Mouse (Mus musculus) liver, embryonic 11.5 days (tissue): Measurements from ENCODE around the gene Slc30a6. TPM values are rescaled to one million over a fixed set of nuclear protein-coding genes. Genes with fewer than 3 reads are reported as not detected.

Source experiments
- ATAC-seq: fragments of 200-750 bp; cut with Nextera tagmentation; replicated peaks from 2 replicates; pipeline ENCODE4 v1.8.0; 2017; ENCODE audit warnings: moderate number of reproducible peaks, mild to moderate bottlenecking, moderate TSS enrichment, moderate library complexity; ENCODE audit not compliant: low FRiP score
- DNase-seq: peaks from one replicate; pipeline ENCODE4 v3.0.0-alpha.2; 2017; ENCODE audit warnings: low spot score
- H3K27ac ChIP-seq: fragments of 300-500 bp; sonication (generic); 2 replicates; pipeline ENCODE4 v1.5.1; 2014; ENCODE audit warnings: mild to moderate bottlenecking, low read depth, low read length, control low read depth
- H3K27me3 ChIP-seq: fragments of 300-500 bp; sonication (generic); replicated peaks from 2 replicates; pipeline ENCODE4 v1.6.1; 2014; ENCODE audit warnings: low read length, mixed read lengths; ENCODE audit not compliant: control insufficient read depth, insufficient read depth
- H3K36me3 ChIP-seq: fragments of 300-500 bp; sonication (generic); 2 replicates; pipeline ENCODE4 v1.6.1; 2014; ENCODE audit warnings: mild to moderate bottlenecking, low read length, moderate library complexity, mixed read lengths; ENCODE audit not compliant: control insufficient read depth, insufficient read depth
- H3K4me1 ChIP-seq: fragments of 300-500 bp; sonication (generic); replicated peaks from 2 replicates; pipeline ENCODE4 v1.6.1; 2014; ENCODE audit warnings: low read length, mixed read lengths; ENCODE audit not compliant: control insufficient read depth, insufficient read depth
- H3K4me2 ChIP-seq: fragments of 300-500 bp; sonication (generic); 2 replicates; pipeline ENCODE4 v1.6.1; 2014; ENCODE audit warnings: mild to moderate bottlenecking, control low read depth, moderate library complexity
- H3K4me3 ChIP-seq: fragments of 300-500 bp; sonication (generic); 2 replicates; pipeline ENCODE4 v1.5.1; 2014; ENCODE audit warnings: low read depth, low read length, control low read depth
- H3K9ac ChIP-seq: fragments of 300-500 bp; sonication (generic); 2 replicates; pipeline ENCODE4 v1.6.1; 2014; ENCODE audit warnings: low read depth, low read length, control low read depth
- H3K9me3 ChIP-seq: fragments of 300-500 bp; sonication (generic); 2 replicates; pipeline ENCODE4 v1.6.1; 2016; ENCODE audit warnings: low read length, inconsistent platforms, mixed read lengths; ENCODE audit not compliant: control insufficient read depth
- WGBS: fragments of 180-500 bp; shearing (Covaris S2); extraction: QIAGEN DNeasy Blood & Tissue Kit; methylation state at CpG from one replicate; pipeline ENCODE4 v1.1.7; 2014; 5-methylcytosine and 5-hydroxymethylcytosine counted together
- polyA plus RNA-seq: library from polyadenylated mRNA; unstranded; fragments of >200 nt; fragmentation: Nextera tagmentation; extraction: Ambion mirVana; gene quantifications from 2 replicates; pipeline ENCODE4 v1.2.1, GENCODE M21; 2014

Gene Slc30a6
- polyA plus RNA-seq, 1 experiment from 2014 or later: 35.1 TPM

GRCm38 (mm10) chr17:74430074-74430473, 34.7 kb downstream of the Slc30a6 start:
- no peaks in the 10 kb centered on the region for H3K9me3 ChIP-seq
- 79% methylated on average over 8 of the region's 8 CpGs for WGBS
- no peak overlapping the region for H3K9ac ChIP-seq
- H3K4me2 ChIP-seq: no peak overlapping the region
- no peak overlapping the region for H3K4me3 ChIP-seq
- no peak overlapping the region for H3K27ac ChIP-seq
- peaks cover 3% of the 10 kb centered on the region for H3K36me3 ChIP-seq
- DNase-seq: no peak
- H3K27me3 ChIP-seq: no peaks in the 10 kb centered on the region
- ATAC-seq: no peak
- no peaks in the 10 kb centered on the region for H3K4me1 ChIP-seq

GRCm38 (mm10) chr17:74431481-74431880, 36.1 kb downstream of the Slc30a6 start:
- no peak overlapping the region for H3K4me3 ChIP-seq
- no peak overlapping the region for H3K9ac ChIP-seq
- H3K9me3 ChIP-seq: no peaks in the 10 kb centered on the region
- ATAC-seq (0 out of 2 replicates have a peak, but pooled peaks have one; percentile 23), DNase-seq (no peak)
- H3K4me1 ChIP-seq: no peaks in the 10 kb centered on the region
- H3K27me3 ChIP-seq: no peaks in the 10 kb centered on the region
- H3K27ac ChIP-seq: no peak overlapping the region
- peaks cover 3% of the 10 kb centered on the region for H3K36me3 ChIP-seq
- 70% methylated on average over 11 of the region's 13 CpGs for WGBS
- H3K4me2 ChIP-seq: no peak overlapping the region

GRCm38 (mm10) chr17:74432631-74433030, 37.2 kb downstream of the Slc30a6 start:
- Histone ChIP-seq H3K27ac (no peak overlapping the region), H3K4me2 (no peak overlapping the region), H3K4me3 (no peak overlapping the region), H3K9me3 (no peaks in the 10 kb centered on the region), H3K9ac (no peak overlapping the region), H3K4me1 (no peaks in the 10 kb centered on the region), H3K36me3 (no peaks in the 10 kb centered on the region), H3K27me3 (no peaks in the 10 kb centered on the region)
- ATAC-seq (no peak), DNase-seq (no peak)
- 83% methylated on average over 5 of the region's 5 CpGs for WGBS

GRCm38 (mm10) chr17:74437762-74438161, 42.4 kb downstream of the Slc30a6 start:
- Histone ChIP-seq H3K9me3 (no peaks in the 10 kb centered on the region), H3K4me2 (no peak overlapping the region), H3K36me3 (no peaks in the 10 kb centered on the region), H3K27ac (no peak overlapping the region), H3K9ac (no peak overlapping the region), H3K4me1 (no peaks in the 10 kb centered on the region), H3K27me3 (no peaks in the 10 kb centered on the region), H3K4me3 (no peak overlapping the region)
- WGBS: 88% methylated on average over 9 of the region's 9 CpGs
- DNase-seq (no peak), ATAC-seq (no peak)

- ATAC-seq (no peak), DNase-seq (no peak)
- no peaks in the 10 kb centered on the region for H3K27me3 ChIP-seq
- no peak overlapping the region for H3K4me2 ChIP-seq
- WGBS: 44% methylated on average over 5 of the region's 5 CpGs
- H3K4me1 ChIP-seq: no peaks in the 10 kb centered on the region
- no peaks in the 10 kb centered on the region for H3K36me3 ChIP-seq
- H3K9me3 ChIP-seq: no peaks in the 10 kb centered on the region
- H3K4me3 ChIP-seq: no peak overlapping the region
- H3K9ac ChIP-seq: no peak overlapping the region
- H3K27ac ChIP-seq: no peak overlapping the region
Measured at GRCm38 (mm10) chr17:74440486-74440885, 45.1 kb downstream of the Slc30a6 start.

- H3K4me2 ChIP-seq: no peak overlapping the region
- H3K4me3 ChIP-seq: no peak overlapping the region
- WGBS: 86% methylated on average over 10 of the region's 10 CpGs
- no peaks in the 10 kb centered on the region for H3K27me3 ChIP-seq
- ATAC-seq (no peak), DNase-seq (no peak)
- H3K27ac ChIP-seq: no peak overlapping the region
- H3K4me1 ChIP-seq: no peaks in the 10 kb centered on the region
- no peaks in the 10 kb centered on the region for H3K36me3 ChIP-seq
- H3K9me3 ChIP-seq: no peaks in the 10 kb centered on the region
- H3K9ac ChIP-seq: no peak overlapping the region
Measured at GRCm38 (mm10) chr17:74449776-74450175, 54.4 kb downstream of the Slc30a6 start.

- Histone ChIP-seq H3K9me3 (no peaks in the 10 kb centered on the region), H3K4me2 (no peak overlapping the region), H3K4me3 (no peak overlapping the region), H3K4me1 (no peaks in the 10 kb centered on the region), H3K9ac (no peak overlapping the region), H3K27ac (no peak overlapping the region), H3K36me3 (no peaks in the 10 kb centered on the region), H3K27me3 (no peaks in the 10 kb centered on the region)
- ATAC-seq (no peak), DNase-seq (no peak)
- 59% methylated on average over 3 of the region's 3 CpGs for WGBS
Measured at GRCm38 (mm10) chr17:74453928-74454327, 58.5 kb downstream of the Slc30a6 start.

- DNase-seq (no peak), ATAC-seq (no peak)
- H3K4me2 ChIP-seq: no peak overlapping the region
- no peak overlapping the region for H3K9ac ChIP-seq
- no peak overlapping the region for H3K27ac ChIP-seq
- H3K4me1 ChIP-seq: no peaks in the 10 kb centered on the region
- no peak overlapping the region for H3K4me3 ChIP-seq
- WGBS: 59% methylated on average over 1 of the region's 1 CpGs
- H3K27me3 ChIP-seq: no peaks in the 10 kb centered on the region
- no peaks in the 10 kb centered on the region for H3K36me3 ChIP-seq
- no peaks in the 10 kb centered on the region for H3K9me3 ChIP-seq
Measured at GRCm38 (mm10) chr17:74454660-74455059, 59.3 kb downstream of the Slc30a6 start.

- Histone ChIP-seq H3K9ac (no peak overlapping the region), H3K9me3 (no peaks in the 10 kb centered on the region), H3K36me3 (no peaks in the 10 kb centered on the region), H3K27me3 (no peaks in the 10 kb centered on the region), H3K27ac (no peak overlapping the region), H3K4me1 (no peaks in the 10 kb centered on the region), H3K4me3 (no peak overlapping the region), H3K4me2 (no peak overlapping the region)
- WGBS: 82% methylated on average over 4 of the region's 4 CpGs
- ATAC-seq: no peak
- no peak for DNase-seq
Measured at GRCm38 (mm10) chr17:74455426-74455825, 60.0 kb downstream of the Slc30a6 start.
